Mouse (Mus musculus): Measurements from ENCODE around the gene Slc2a10.

GRCm38 (mm10) chr2:165545687-165546086 is 42.1 kb downstream of the Slc2a10 start:
- TF ChIP-seq CTCF (IDR thresholded peaks at IDR 0.05; ENCODE audit: borderline replicate concordance, insufficient read depth, low read depth, low read length) (no peak), POLR2A (IDR thresholded peaks at IDR 0.05; ENCODE audit: borderline replicate concordance, insufficient read depth, low read length) (no peak)
